Mouse (Mus musculus): ENCODE results near the gene Acp4. TPM values are rescaled to one million over a fixed set of nuclear protein-coding genes. Genes with fewer than 3 reads are reported as not detected.
"Not testable (repeated sequence)": the region's sequence is repeated elsewhere in the genome, so short reads cannot be mapped to it uniquely, and the experiment has no call there.

Gene Acp4
- total RNA-seq (2015; ENCODE audit: low replicate concordance) (not detected in 2 replicates), total RNA-seq (2017; ENCODE audit: low replicate concordance) (not detected in 2 replicates)

GRCm38 (mm10) chr7:44257278-44257677 lies at the start of gene Acp4:
TSS of gene Acp4 (minus strand) at chr7:44257378.
- ATAC-seq (replicated peaks; ENCODE audit: low FRiP score, poor library complexity, severe bottlenecking): no peak

DNA sequence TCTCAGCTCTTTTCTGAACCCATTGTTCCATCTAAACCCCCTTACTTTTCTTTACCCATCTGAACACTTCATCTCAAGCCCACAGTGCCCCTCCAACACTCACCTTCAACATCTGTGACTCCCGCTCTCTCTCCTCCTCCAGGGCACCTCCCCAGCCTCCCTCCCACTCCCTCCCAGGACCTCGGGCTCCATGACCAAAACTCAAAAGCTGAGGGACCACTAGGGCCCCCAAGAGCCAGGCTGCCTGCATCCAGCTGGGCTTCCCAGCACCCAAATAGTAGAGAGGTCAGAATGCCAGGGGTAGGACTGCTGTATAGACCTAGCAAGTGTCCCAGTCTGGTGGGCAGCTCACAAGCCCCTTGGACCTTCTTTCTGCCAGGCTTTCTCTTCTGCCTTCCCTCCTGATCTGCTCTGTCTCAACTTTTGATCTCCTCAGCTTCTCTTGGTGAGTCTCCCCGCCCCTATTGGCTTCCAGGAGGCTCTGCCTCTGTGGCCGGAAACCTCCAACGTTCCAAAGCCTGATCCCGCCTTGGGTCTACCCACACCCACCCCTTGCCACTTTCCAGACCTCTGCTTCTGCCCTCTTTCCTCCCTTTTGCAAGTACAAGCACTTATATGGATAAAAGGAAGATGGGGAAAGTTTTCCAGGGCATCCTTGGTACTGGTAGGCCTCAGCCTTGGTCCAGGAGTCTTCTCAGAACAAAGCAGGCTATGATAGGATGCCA lies 49.5 kb upstream of the Acp4 start, which contains the start of gene Clec11a:
TSS of gene Clec11a (minus strand) at position 387 of the 725 bp plus-strand sequence.
- no peak for ATAC-seq (replicated peaks; ENCODE audit: low FRiP score, poor library complexity, severe bottlenecking)

- no peak for ATAC-seq (replicated peaks; ENCODE audit: low FRiP score, poor library complexity, severe bottlenecking)
Observed at GRCm38 (mm10) chr7:44305686-44306085, 48.5 kb upstream of the Acp4 start.

GRCm38 (mm10) chr7:44304775-44305641 lies 47.8 kb upstream of the Acp4 start:
- ATAC-seq (replicated peaks; ENCODE audit: low FRiP score, poor library complexity, severe bottlenecking): peak; percentile 68

GRCm38 (mm10) chr7:44304463-44304774 lies 47.2 kb upstream of the Acp4 start:
- ATAC-seq (replicated peaks; ENCODE audit: low FRiP score, poor library complexity, severe bottlenecking): no peak

DNA sequence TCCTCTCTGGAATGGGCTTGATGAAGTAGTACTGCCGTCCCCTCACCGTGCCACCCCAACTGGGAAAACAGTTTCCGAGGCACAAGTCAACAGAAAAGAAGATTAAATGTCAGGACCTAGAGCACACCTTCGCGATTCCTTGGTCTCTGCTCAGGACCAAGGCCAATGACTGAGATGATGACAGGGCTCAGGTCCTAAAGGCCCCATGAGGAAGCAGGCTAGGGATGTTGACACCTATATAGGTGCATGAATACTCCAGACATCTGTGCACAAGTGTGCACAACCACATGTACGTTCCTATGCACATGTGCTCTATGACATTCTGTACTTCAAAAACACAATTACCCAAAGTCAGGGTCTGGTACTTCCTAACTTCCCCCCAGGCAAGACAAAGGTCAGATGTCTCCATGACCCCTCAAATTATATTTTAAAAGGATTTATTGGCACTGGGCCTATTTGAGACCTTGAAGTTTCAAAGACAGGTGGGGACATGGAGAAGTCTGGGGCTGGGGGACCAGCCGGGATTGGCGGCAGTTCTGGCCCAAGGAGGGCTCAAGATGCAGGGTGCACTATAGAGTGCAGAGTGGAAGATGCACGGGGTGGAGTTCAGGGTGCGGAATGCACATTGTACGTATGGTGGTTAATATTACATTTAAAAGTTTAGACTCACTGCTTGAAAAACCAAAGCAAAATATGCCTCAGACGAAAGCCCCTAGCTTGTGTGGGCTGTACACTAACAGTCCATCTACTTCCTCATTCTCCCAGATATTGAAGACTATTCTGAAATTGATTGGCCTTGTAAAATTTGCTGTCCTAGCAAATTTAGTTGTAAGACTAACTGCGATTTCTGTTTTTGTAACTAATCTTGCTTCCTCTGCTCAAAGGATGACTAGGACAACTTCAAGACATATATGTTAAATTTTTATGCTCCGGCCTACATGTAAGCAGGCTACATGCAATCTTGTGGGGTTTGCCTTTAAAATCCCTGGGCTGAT lies 46.5 kb upstream of the Acp4 start:
- no peak for ATAC-seq (replicated peaks; ENCODE audit: low FRiP score, poor library complexity, severe bottlenecking)

DNA sequence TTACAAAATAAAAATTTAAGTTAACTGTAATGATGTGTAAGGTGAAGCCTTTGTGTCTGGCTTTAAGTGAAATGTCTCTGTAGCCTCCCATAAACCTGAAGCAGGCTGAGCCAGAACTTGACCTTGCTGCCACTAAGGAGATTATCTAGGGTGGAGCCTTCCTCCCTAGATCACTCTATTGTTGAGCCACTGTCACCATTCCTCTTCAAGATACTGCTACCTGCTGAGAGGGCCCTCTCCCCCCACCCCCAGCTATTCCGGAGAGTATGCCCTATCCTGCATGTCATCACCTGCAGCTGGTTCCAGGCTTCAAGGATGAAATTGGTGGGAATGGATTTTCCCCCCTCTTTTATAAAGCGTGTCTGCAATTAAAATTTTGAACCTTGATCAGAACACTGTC lies 40.3 kb upstream of the Acp4 start:
- ATAC-seq (replicated peaks; ENCODE audit: low FRiP score, poor library complexity, severe bottlenecking): not testable (repeated sequence)

DNA sequence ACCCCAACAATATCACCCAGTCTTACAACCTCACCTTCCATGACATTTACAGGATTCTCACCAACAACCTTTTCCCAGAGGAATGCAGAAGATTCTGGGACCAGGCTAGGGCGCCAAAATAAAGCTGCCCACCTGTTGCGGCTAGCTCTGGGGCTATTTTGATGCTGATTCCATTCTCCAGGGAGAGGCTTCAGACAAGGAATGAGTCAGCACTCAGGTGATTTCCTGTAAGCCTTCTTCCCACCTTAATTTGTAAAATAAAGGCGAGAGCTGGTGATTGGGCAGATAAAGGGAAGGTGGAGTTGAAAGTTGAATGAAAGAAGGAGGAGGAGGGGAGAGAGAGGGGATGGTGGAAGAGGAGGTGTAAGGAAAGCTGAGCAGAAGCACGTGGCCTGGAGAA lies 34.2 kb upstream of the Acp4 start:
- ATAC-seq (replicated peaks; ENCODE audit: low FRiP score, poor library complexity, severe bottlenecking): no peak

DNA sequence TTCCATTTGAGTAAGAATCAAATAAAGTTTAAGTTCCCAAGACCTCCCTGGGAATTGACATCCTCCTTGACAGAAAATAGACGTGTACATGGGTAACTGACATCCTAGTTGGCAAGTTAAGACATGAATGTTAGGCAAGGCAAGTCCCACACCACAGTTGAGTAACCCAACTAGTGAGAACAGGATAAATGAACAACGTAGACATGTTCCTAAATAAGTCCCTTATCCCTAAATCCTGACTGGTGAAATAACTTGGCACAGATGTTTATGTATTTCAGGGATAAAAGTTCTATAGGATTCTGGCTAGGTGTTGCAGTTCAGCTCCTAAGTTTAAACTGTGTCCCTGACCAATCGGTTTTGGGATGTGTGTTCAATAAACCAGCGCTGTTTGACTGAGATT lies 33.8 kb upstream of the Acp4 start:
- no peak for ATAC-seq (replicated peaks; ENCODE audit: low FRiP score, poor library complexity, severe bottlenecking)

- ATAC-seq (replicated peaks; ENCODE audit: low FRiP score, poor library complexity, severe bottlenecking): no peak
Observed at GRCm38 (mm10) chr7:44287760-44288159, 30.6 kb upstream of the Acp4 start.

DNA sequence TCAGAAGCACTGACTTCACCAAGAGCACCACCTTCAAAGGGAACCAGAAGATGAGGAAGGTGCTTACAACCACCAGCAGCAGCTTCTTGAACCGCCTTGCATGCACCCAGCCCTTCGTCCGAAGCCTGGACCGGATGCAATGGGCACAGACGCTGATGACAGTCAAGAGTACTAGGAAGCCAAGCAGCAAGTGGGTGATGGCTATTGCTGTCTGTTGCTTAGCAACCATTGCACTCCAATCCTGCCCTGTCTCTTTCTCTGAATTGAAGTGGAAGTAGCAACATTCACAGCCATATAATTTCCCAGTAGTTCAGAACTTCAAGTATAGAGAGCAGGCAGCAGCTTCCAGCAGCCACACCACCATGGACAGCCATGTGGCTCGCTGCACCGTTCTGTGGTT lies 24.4 kb upstream of the Acp4 start:
- ATAC-seq (replicated peaks; ENCODE audit: low FRiP score, poor library complexity, severe bottlenecking): no peak

DNA sequence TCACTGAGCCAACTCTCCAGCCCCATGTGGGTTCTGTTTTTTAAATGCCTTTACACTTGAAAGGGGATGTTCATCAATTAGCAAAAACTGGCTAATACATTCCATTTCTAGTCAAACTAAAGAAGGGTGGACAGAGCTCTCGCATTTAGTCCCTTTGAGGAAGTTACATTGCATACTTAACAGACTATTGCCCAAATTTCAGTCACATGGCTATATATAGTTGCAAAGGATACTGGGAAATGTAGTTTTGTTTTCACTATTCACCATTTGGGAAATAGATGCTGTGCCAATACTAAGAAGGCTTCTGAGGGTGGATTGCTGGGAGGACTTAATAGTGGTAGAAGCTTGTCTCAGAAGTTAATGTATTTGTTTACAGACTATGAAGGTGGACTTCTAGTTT lies 23.8 kb upstream of the Acp4 start:
- no peak for ATAC-seq (replicated peaks; ENCODE audit: low FRiP score, poor library complexity, severe bottlenecking)

- no peak for ATAC-seq (replicated peaks; ENCODE audit: low FRiP score, poor library complexity, severe bottlenecking)
Observed at GRCm38 (mm10) chr7:44277250-44277622, 20.1 kb upstream of the Acp4 start.

- ATAC-seq (replicated peaks; ENCODE audit: low FRiP score, poor library complexity, severe bottlenecking): no peak
Observed at GRCm38 (mm10) chr7:44276461-44277249, 19.5 kb upstream of the Acp4 start.

- no peak for ATAC-seq (replicated peaks; ENCODE audit: low FRiP score, poor library complexity, severe bottlenecking)
Observed at GRCm38 (mm10) chr7:44275546-44275945, 18.4 kb upstream of the Acp4 start.

DNA sequence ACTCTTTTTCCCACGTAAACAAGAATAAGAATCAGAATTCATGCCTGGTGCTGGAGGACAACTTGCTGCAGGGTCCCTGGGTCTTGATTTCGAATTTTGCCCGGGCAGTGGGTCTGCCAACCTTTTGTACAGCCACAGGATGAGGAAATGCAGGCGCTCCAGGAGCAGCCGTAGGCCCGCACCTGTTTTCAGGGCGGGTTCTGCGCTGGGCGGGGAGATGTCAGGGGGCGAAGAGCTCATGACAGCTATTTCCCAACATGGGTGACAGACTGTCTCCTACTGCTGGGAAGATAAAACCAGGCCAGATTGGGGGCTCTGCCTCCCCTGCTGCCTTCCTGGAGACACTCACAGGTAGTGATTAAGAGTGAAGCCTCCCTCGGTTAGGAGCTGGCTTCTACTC lies 16.9 kb upstream of the Acp4 start:
- ATAC-seq (replicated peaks; ENCODE audit: low FRiP score, poor library complexity, severe bottlenecking): no peak

GRCm38 (mm10) chr7:44273446-44273845 lies 16.3 kb upstream of the Acp4 start:
- no peak for ATAC-seq (replicated peaks; ENCODE audit: low FRiP score, poor library complexity, severe bottlenecking)

DNA sequence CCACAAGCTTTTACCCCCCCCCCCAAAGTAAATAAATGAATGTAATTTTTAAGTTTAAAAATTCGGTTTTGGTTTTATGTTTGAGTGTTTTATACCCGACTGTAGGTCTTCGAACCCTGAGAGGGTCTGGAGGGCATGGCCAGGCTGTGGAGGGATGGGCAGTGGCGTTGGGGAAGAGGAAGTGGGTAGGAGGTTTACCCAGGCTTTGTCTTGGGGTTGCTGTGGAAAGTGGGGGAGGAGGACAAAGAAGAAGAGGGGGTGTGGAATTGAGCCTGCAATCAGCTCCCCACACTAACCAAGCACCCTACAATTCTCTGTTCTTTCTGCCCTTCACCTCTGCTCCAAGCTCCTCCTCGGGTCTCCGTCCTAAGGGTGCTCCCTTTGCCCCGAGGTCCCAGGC lies 15.4 kb upstream of the Acp4 start:
- no peak for ATAC-seq (replicated peaks; ENCODE audit: low FRiP score, poor library complexity, severe bottlenecking)

- no peak for ATAC-seq (replicated peaks; ENCODE audit: low FRiP score, poor library complexity, severe bottlenecking)
Observed at GRCm38 (mm10) chr7:44271309-44271708, 14.1 kb upstream of the Acp4 start.

All from erythroid progenitor cell, adult 5-6 weeks (primary cell).